In the genomic region with DNA sequence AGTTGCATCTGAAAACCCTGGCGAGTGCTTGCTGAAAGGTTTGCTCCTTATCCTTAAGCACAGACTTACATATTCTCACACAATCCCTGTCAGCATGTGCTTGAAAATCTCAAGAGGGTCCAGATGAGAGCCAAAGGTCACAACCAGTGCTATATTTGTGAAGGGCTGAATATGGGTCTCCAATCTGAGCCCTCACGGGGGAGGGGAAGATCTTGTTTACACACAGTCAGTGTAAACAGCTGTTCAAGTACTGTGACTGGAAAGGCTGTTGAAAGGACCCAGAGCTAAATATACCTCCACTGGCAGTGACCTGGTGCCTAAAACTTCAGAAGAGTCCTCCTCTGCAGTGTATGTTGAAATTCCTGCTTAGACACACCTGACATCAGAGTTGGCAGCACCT, we compare ENCODE assay signal across 13 mouse cellular contexts. TPM values are rescaled to one million over a fixed set of nuclear protein-coding genes. Genes with fewer than 3 reads are reported as not detected.
DNase-seq lines count a peak whose midpoint lies in the region.
"Had no signal": no experiment of that assay in that cellular context is flagged by ENCODE, and none has a peak within 500 bp of the region (broad histone marks: within the 10 kb centered on the region; RNA-seq: fewer than 3 reads in every experiment).

No protein-coding gene starts in this region.

- intact Hi-C loops in gastrocnemius, postnatal 36 days (cut with DNase I), result no loop called here
- intact Hi-C loops in heart, postnatal 10 days (cut with DNase I), result no loop called here

- DNase-seq in gastrocnemius, postnatal 25 days, result peak; percentile 14
- DNase-seq in gastrocnemius, postnatal 36 days, result no peak
- peak; percentile 43 for DNase-seq in embryo, embryonic 11 days
- peak; percentile 73 for DNase-seq in heart, postnatal 10 days
- DNase-seq in lung, postnatal 14 days, result peak; percentile 30
- DNase-seq in layer of hippocampus, adult 8-10 months (ENCODE audit: low spot score in 2 of 2), result no peak
- DNase-seq in ovary, adult 18-20 months (ENCODE audit: low spot score), result no peak
- DNase-seq in spleen, adult 12 weeks (ENCODE audit: low spot score), result no peak
- DNase-seq: adrenal gland, adult 8-10 months; kidney, adult 8-10 months; right cerebral cortex, postnatal 25 days had no signal

RNA-seq across cellular contexts. Expression of gene Bmpr1b, which starts 43.7 kb away (rescaled TPM):
- 1 to 10 TPM; 1.6 to 3.6 TPM for total RNA-seq in gastrocnemius, postnatal 25 days (2021)
- 1 to 10 TPM; 1.8 to 4.0 TPM for total RNA-seq in gastrocnemius, postnatal 36 days (2021)
- total RNA-seq in heart, postnatal 10 days (2021), result under 1 TPM; 0.22 to 0.24 TPM
- 10 to 100 TPM; 20.4 to 22.9 (median 21.7) TPM for total RNA-seq in layer of hippocampus, adult 8-10 months (2022)
- total RNA-seq: common myeloid progenitor, adult 5-6 weeks; hematopoietic stem cell, adult 5-6 weeks had no signal

Comparison
In these comparisons a context has a peak if more than half of its experiments do, and no peak if none do; other contexts are left out.
1. DNase-seq: peak in gastrocnemius, postnatal 25 days (single experiment), embryo, embryonic 11 days (single experiment), heart, postnatal 10 days (2 of 2) and lung, postnatal 14 days (single experiment); none in gastrocnemius, postnatal 36 days (0 of 2), layer of hippocampus, adult 8-10 months (0 of 2), ovary, adult 18-20 months (single experiment) and spleen, adult 12 weeks (single experiment).
2. RNA of gene Bmpr1b, which starts 43.7 kb away (total RNA-seq): 20.4 to 22.9 TPM in layer of hippocampus, adult 8-10 months; 1.8 to 4.0 TPM in gastrocnemius, postnatal 36 days, 1.6 to 3.6 TPM in gastrocnemius, postnatal 25 days and 0.22 to 0.24 TPM in heart, postnatal 10 days; every median in the first group is over 4 times any median in the second.